Mouse (Mus musculus): Measurements from ENCODE around the gene Als2cl.

Gene Als2cl

DNA sequence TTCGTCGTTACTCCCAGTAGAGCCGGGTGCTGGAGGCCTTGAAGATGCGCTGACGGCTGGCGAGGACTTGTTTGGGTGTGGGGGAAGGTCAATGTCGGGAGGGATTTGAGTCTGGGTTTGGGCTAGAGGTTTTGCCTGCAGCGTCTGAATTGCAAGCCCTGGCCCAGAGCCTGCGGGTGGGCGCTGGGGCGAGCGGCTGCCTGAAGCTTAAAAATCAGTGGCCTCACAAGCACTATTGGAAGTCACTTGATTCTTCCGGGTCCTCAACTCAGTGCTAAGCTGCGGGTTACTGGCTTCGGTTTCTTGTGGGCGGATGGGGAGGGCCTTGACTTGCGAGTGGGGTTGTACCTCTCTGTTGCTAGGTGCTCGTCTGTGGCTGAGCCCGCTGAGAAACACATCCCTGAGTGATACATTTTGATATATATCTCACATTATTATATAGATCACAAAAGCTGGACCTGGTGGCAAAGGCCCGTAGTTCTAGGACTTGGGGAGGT, 66.9 kb downstream of the Als2cl start:
- in situ Hi-C loops (cut with MboI; ENCODE audit: low pct_unique_long_range_greater_than_20kb in 1 of 2, low sequenced_read_pairs in 2 of 2, unreplicated experiment in 1 of 2), result no loop called here

GRCm38 (mm10) chr9:110947261-110947661, 67.6 kb downstream of the Als2cl start:
- in situ Hi-C loops (cut with MboI; ENCODE audit: low pct_unique_long_range_greater_than_20kb in 1 of 2, low sequenced_read_pairs in 2 of 2, unreplicated experiment in 1 of 2), result no loop called here

- in situ Hi-C loops (cut with MboI; ENCODE audit: low pct_unique_long_range_greater_than_20kb in 1 of 2, low sequenced_read_pairs in 2 of 2, unreplicated experiment in 1 of 2), result no loop called here
Observed at GRCm38 (mm10) chr9:110947900-110948299, 68.2 kb downstream of the Als2cl start.

GRCm38 (mm10) chr9:110948813-110949310, 69.2 kb downstream of the Als2cl start:
- in situ Hi-C loops (cut with MboI; ENCODE audit: low pct_unique_long_range_greater_than_20kb in 1 of 2, low sequenced_read_pairs in 2 of 2, unreplicated experiment in 1 of 2), result no loop called here

GRCm38 (mm10) chr9:110950109-110950508, 70.4 kb downstream of the Als2cl start:
- in situ Hi-C loops (cut with MboI; ENCODE audit: low pct_unique_long_range_greater_than_20kb in 1 of 2, low sequenced_read_pairs in 2 of 2, unreplicated experiment in 1 of 2), result no loop called here
